Mouse (Mus musculus) lung, postnatal 25 days (tissue): ENCODE measurements around the gene Tepsin.
A peak's percentile ranks its signal among the peaks of the same experiment; 100 is the strongest.

ENCODE experiments used
- DNase-seq: peaks from one replicate; pipeline ENCODE4 v3.0.0; 2022; ENCODE audit warnings: low spot score

Gene Tepsin

GRCm38 (mm10) chr11:120098588-120099511 lies at the start of gene Tepsin, which contains the start of gene Ndufaf8:
TSS of gene Tepsin (minus strand) at chr11:120098731.
TSS of gene Ndufaf8 (plus strand) at chr11:120098928.
- DNase-seq, result peak; percentile 97

DNA sequence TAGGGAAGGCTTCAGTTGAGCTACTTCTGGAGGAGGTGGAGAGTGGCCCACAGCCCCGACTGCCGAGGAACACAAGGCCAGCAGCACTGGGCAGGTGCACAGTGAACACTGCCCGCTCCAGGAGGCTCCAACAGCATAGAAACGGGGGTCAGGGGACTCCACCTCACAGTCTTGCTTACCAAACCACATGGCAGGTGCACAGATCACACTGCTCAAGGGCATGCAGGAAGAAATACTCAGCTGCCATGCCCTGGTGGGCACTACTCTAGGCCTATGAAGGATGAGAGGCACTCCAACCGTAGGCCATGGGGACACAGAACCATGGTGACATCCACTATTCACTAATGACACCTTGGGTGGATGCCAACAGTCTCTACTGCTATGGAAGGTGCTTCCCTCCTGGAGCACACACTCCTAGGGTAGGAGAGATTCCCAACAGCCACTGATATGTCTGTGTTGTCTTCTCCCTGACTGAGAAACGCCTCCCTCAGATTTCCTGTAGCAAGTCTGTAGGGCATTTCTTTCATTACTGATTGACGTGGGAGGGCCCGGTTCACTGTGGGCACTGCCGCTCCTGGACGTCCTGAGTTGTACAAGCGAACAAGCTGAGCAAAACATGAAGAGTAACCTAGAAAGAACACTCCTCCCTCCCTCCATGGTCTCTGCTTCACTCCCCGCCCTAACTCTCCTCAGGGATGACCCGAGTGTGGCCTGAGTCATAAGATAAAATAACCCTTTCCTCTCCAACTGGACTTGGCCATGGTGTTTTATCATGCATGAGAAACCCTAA lies 45.4 kb upstream of the Tepsin start:
- no peak for DNase-seq

DNA sequence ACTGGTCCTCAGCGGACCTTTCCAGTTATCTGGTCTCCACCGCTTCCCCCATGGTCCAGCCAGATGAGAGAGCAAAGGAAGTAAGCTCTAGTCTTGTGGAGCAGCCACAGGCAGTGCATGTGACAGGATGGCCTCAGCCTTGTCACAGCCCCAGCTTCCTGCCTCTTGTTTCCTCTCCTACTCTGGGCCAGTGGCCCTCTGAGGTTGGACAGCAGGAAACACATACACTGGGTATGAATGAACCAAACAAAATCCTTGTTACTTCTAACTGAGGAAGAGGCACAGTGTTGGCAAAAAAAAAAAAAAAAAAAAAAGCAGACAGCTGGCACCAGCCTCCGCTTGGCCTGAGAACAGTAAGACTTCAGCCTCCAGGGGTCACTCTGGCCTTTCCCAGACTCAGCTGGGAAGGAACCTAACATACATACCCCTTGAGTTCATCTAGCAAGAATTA lies 44.1 kb upstream of the Tepsin start:
- peak; percentile 87 for DNase-seq

GRCm38 (mm10) chr11:120140255-120140654 lies 41.7 kb upstream of the Tepsin start:
- DNase-seq, result peak; percentile 56

- no peak for DNase-seq
Measured at GRCm38 (mm10) chr11:120139309-120139731, 40.8 kb upstream of the Tepsin start.

DNA sequence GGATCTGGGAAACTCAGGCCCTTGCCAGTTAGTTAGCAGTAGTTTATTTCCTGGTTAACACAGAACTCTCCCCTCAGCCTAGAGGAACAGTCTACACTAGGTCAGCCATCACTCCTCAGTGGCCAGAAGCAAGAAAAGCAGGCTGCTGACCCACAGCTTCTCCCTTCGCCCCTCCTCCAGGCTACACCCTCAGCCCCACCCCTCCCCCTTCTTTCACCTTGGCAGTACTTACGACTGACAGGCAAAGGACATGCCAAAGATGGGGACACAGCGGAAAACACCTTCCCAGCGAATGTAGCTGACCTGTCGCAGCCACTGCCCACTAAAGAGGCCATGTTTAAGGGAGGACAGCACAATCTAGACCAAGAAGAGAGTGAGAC lies 39.1 kb upstream of the Tepsin start:
- DNase-seq, result peak; percentile 27

DNA sequence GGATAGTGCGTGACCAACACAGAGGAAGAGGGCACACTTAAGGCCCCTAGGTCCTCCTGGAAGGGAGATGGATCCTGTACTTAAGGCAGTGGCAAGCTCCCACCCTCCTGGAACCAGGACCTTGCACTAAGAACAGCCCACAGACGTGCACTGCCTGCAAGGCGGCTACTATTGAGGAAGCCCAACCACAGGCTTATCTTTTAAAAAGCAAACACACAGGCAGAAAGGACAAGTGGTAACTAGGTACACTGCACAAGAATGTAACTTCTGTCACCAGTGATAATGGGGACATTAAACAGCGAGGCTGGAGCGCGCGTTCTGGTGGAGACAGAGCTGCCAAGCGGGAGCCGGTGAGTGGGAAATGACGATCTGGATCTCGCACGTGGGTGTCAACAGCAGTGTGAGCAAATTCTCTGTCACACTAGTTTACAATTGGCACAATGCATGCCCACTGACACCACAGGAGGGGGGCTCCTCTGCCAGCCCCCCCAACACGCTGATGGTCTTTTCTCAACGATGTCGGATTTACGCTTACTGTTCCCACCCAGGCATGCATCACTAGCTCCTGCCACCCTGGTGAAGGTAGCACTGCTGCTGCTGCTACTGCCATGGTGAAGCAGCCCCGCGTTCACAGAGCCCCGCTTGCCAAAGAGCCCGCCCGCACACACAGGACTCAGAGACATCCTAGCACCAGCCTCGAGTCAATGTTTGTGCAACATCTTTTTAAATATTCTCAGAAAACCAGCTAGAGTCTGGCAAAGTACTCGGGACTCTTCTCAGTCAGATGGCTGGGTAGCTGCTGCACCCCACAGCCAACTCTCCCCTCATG lies 38.5 kb upstream of the Tepsin start:
- DNase-seq, result peak; percentile 48

- DNase-seq, result no peak
Measured at GRCm38 (mm10) chr11:120136195-120136594, 37.7 kb upstream of the Tepsin start.

DNA sequence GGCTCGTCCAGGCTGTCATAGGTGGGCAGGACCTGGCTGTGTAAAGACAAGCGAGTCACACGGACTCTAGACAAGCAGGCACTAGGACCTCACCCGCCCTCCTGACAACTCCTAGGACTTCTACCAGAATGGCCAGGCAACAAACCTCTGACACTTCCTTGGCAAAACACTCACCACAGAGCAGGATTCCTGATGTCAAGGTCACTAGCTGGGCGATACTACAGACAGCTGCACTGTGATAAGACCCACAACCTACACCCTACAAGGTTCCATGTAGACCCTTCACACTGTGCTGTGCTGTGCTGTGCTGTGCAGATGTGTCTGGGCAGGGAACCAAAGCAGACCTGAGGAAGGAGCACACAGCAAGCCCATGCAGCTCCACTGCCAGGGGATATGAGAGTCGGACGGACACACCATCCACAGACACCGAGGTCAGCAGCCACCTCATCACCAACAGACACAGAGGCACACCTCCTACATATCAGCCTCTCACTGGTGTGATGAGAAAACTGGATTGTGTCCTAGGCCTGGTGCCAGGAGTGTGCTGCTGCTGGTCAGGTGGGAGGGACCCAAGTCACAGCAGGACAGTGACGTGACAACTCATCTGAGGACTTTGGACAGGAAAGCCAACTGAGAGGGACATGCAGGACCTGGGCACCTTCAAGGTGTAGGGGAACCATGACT lies 36.5 kb upstream of the Tepsin start:
- DNase-seq, result no peak

DNA sequence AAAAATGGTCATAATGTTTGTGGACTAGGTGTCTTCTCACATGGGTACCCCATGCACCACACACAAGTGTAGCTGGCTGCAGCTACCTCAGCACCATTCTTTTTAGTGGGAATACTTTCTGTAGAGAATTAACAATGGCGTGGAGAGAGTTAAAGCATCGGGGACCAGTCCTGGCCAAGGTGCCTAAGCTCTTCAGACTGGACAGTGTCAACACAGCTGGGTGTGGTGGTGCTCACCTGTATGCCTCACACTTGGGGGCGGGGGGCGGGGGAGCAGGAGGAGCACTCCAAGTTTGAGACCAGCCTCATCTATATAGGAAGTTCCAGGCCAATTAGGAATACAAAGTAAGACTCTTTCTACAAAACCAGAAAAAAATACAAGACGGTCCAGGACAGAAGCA lies 35.6 kb upstream of the Tepsin start:
- no peak for DNase-seq

- DNase-seq, result no peak
Measured at GRCm38 (mm10) chr11:120129281-120129680, 30.8 kb upstream of the Tepsin start.

DNA sequence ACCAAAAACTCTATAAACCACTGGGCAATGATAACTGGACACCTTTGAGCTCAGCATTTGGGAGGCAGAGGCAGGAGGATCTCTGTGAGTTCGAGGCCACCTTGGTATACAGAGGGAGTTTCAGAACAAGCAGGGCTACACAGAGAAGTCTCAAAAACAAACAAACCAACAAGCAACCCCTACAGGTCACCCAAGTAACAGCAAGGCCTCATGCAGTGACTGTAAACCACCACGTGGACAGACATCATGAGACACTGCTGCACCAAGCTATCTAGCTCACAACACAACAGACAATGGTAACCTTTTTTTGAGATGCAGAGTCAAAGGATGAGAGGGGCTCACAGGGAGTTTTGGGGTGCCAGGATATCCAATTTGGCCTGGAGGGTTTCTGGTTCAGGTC lies 28.3 kb upstream of the Tepsin start:
- no peak for DNase-seq

DNA sequence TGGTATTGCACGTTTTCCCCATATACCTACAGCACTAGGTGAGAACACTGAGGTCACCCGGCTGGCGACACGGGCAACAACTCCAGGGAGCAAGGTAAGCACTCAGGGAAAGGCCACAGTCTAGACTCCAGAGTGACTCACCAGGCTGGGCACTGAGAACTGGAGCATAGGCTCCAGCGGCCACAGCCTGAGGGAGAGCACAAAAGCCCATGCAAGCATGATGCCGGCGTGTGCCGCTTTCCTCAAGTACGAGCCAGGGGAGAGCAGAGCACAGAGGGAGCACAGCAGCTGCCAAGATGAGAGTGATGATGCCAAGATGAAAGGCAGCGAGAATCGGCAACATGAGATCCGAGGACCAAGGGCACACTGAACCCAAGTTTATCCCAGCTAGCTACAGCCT lies 23.6 kb upstream of the Tepsin start:
- no peak for DNase-seq

DNA sequence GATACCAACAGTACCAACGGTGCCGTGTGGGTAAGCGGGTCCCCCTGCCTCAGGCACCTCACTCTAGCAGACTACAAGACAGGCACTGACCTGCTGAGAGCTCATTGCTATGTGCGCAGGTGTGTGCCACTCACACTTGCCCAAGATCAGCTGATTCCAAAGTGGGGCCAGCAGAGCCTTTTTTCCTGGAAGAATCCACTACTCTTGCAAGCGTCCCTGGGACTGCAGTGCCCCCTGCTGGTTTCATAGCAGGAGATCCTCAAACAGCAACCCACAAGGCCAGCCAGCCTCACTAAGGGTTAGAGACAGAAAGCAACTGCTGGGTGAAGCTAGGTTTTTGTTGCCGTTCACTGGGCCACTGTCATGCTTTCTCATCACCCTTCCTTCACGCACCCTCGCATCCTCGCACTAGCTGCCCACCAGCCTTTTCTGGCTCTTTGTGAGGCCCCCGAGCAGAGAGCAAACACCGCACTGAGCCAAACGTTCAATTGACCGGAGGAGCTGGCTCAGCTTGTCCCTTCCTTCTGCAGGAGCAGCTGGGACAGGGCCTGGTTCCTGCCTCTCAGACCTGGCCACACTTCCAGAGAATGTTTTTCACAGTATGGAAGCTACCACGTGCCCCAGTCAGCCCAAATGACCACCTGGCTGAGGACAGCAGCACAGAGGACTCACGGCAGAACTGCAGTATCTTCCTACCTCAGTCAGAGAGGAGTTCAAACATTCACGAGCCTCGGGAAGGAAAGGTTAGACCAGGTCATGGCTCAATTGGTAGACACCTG lies 22.3 kb upstream of the Tepsin start:
- peak; percentile 70 for DNase-seq

GRCm38 (mm10) chr11:120119936-120120541 lies 21.5 kb upstream of the Tepsin start:
- DNase-seq, result no peak

DNA sequence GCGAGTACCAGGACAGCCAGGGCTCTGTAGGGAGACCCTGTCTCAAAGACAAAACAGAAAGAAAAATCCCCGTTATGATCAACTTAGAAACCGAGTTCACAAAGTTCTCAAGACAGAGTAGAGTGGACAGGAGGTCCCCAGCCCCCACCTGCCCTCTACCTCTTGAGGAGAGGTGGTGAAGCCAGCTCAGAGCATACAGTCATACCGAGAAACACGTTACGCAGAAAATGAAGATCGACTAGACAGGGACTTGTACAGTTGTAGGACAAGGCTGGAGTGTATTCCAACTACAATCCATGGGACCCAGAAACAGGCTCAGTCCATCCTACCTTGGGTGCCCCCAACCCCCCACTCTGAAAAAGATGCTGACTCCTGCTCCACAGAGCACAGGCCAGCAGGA lies 20.6 kb upstream of the Tepsin start:
- no peak for DNase-seq

DNA sequence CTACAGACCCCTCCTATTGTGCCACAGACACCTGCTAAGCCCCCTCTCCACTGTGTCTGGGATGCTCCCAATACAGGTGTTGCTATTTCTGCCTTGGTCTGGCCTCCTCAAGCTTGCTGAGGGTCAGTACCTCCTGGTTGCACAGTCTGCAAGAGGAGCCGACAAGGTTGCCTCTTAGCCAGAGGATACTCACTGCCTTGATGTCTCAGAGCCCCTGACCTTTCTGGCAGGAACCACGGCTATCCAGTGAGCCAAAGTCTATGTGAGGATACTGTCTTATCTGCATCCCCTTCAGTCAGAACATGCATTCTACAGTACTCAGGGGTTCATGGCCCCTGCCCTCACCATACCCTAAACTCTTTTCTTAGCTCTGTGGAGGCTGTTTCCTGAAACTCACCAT lies 19.1 kb upstream of the Tepsin start:
- DNase-seq, result no peak

DNA sequence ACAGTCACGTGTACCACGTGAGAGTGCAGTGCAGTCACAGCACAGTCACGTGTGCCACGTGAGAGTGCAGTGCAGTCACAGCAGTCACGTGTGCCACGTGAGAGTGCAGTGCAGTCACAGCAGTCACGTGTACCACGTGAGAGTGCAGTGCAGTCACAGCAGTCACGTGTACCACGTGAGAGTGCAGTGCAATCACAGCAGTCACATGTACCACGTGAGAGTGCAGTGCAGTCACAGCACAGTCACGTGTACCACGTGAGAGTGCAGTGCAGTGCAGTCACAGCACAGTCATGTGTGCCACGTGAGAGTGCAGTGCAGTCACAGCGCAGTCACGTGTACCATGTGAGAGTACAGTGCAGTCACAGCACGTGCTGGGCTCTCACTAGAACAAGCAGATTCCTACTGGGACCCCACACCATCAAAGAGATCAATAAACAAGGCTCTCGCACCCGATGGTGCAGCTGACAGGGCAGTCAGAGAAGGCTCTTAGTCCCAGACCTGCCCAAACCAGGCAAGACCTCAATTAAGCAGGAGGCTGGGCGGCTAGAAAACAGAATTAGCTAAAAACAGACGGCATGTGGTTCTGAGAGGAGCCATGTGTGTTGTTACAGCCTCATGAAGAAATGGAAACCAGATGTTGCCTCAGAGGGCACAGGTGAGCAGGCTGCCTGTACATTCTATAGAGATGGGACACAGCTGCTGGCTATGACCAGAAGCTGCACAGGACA lies 16.1 kb upstream of the Tepsin start:
- DNase-seq, result no peak

GRCm38 (mm10) chr11:120112136-120112535 lies 13.6 kb upstream of the Tepsin start:
- peak; percentile 61 for DNase-seq
